Mouse (Mus musculus): ENCODE results near the gene Pxt1. TPM values are rescaled to one million over a fixed set of nuclear protein-coding genes. Genes with fewer than 3 reads are reported as not detected.

Pxt1 gene
- polyA plus RNA-seq, 1 experiment from 2014 or later: 0.29 TPM

GRCm38 (mm10) chr17:28913940-28914339 is 29.7 kb downstream of the Pxt1 start:
- Histone ChIP-seq H3K4me2 (ENCODE audit: low read depth, low read length) (no peak overlapping the region), H3K9me3 (ENCODE audit: low read length) (no peaks in the 10 kb centered on the region), H3K4me3 (ENCODE audit: low read depth, low read length) (no peak overlapping the region), H3K9ac (replicated peaks) (no peak overlapping the region), H3K27ac (ENCODE audit: low read depth) (peak overlapping the region; percentile 46), H3K4me1 (ENCODE audit: insufficient read depth) (peaks cover 9% of the 10 kb centered on the region), H3K27me3 (ENCODE audit: insufficient read depth, low read length) (no peaks in the 10 kb centered on the region), H3K36me3 (replicated peaks; ENCODE audit: insufficient read depth, low read length) (no peaks in the 10 kb centered on the region)
- ATAC-seq (peak; percentile 58), DNase-seq (peak; percentile 24)
- 64% methylated on average over 6 of the region's 6 CpGs for WGBS (ENCODE audit: insufficient replicate concordance)
- no peak for TF ChIP-seq EP300 (IDR thresholded peaks at IDR 0.05; ENCODE audit: low read depth)
- TF ChIP-seq CTCF (IDR thresholded peaks at IDR 0.05; ENCODE audit: low read depth): no peak

- Histone ChIP-seq H3K27me3 (ENCODE audit: insufficient read depth, low read length) (no peaks in the 10 kb centered on the region), H3K9me3 (ENCODE audit: low read length) (no peaks in the 10 kb centered on the region), H3K27ac (ENCODE audit: low read depth) (no peak overlapping the region), H3K4me2 (ENCODE audit: low read depth, low read length) (no peak overlapping the region), H3K36me3 (replicated peaks; ENCODE audit: insufficient read depth, low read length) (no peaks in the 10 kb centered on the region), H3K4me3 (ENCODE audit: low read depth, low read length) (no peak overlapping the region), H3K9ac (replicated peaks) (no peak overlapping the region), H3K4me1 (ENCODE audit: insufficient read depth) (peaks cover 9% of the 10 kb centered on the region)
- TF ChIP-seq EP300 (IDR thresholded peaks at IDR 0.05; ENCODE audit: low read depth) (peak; percentile 73), CTCF (IDR thresholded peaks at IDR 0.05; ENCODE audit: low read depth) (no peak)
- DNase-seq: peak; percentile 71
- peak; percentile 82 for ATAC-seq
- 55% methylated on average over 5 of the region's 5 CpGs for WGBS (ENCODE audit: insufficient replicate concordance)
These were observed 30.4 kb downstream of the Pxt1 start for GRCm38 (mm10) chr17:28913200-28913599.

GRCm38 (mm10) chr17:28910139-28910538 is 33.5 kb downstream of the Pxt1 start:
- no peaks in the 10 kb centered on the region for H3K9me3 ChIP-seq (ENCODE audit: low read length)
- H3K4me1 ChIP-seq (ENCODE audit: insufficient read depth): peaks cover 9% of the 10 kb centered on the region
- no peak overlapping the region for H3K4me3 ChIP-seq (ENCODE audit: low read depth, low read length)
- no peaks in the 10 kb centered on the region for H3K36me3 ChIP-seq (replicated peaks; ENCODE audit: insufficient read depth, low read length)
- WGBS (ENCODE audit: insufficient replicate concordance): 48% methylated on average over 7 of the region's 7 CpGs
- H3K4me2 ChIP-seq (ENCODE audit: low read depth, low read length): peak overlapping the region; percentile 72
- TF ChIP-seq EP300 (IDR thresholded peaks at IDR 0.05; ENCODE audit: low read depth) (no peak), CTCF (IDR thresholded peaks at IDR 0.05; ENCODE audit: low read depth) (peak; percentile 49)
- H3K9ac ChIP-seq (replicated peaks): 0 out of 2 replicates have a peak overlapping the region, but pooled peaks have one; percentile 16
- H3K27me3 ChIP-seq (ENCODE audit: insufficient read depth, low read length): no peaks in the 10 kb centered on the region
- ATAC-seq (peak; percentile 57), DNase-seq (no peak)
- peak overlapping the region; percentile 12; the same call in 1 of the 2 replicates for H3K27ac ChIP-seq (ENCODE audit: low read depth)

- Histone ChIP-seq H3K9ac (replicated peaks) (peak overlapping the region; percentile 55; the same call in 1 of the 2 replicates), H3K27ac (ENCODE audit: low read depth) (peak overlapping the region; percentile 12), H3K36me3 (replicated peaks; ENCODE audit: insufficient read depth, low read length) (no peaks in the 10 kb centered on the region), H3K4me2 (ENCODE audit: low read depth, low read length) (peak overlapping the region; percentile 72), H3K9me3 (ENCODE audit: low read length) (no peaks in the 10 kb centered on the region), H3K4me3 (ENCODE audit: low read depth, low read length) (peak overlapping the region; percentile 31), H3K4me1 (ENCODE audit: insufficient read depth) (peaks cover 9% of the 10 kb centered on the region), H3K27me3 (ENCODE audit: insufficient read depth, low read length) (no peaks in the 10 kb centered on the region)
- ATAC-seq (peak; percentile 35; the same call in 1 of the 2 replicates), DNase-seq (peak; percentile 82)
- WGBS (ENCODE audit: insufficient replicate concordance): 4% methylated on average over 29 of the region's 29 CpGs
- TF ChIP-seq CTCF (IDR thresholded peaks at IDR 0.05; ENCODE audit: low read depth) (peak; percentile 76), EP300 (IDR thresholded peaks at IDR 0.05; ENCODE audit: low read depth) (no peak)
These were observed 34.2 kb downstream of the Pxt1 start for GRCm38 (mm10) chr17:28909252-28909941.

GRCm38 (mm10) chr17:28907959-28908358 is 35.7 kb downstream of the Pxt1 start:
- WGBS (ENCODE audit: insufficient replicate concordance): 77% methylated on average over 7 of the region's 7 CpGs
- TF ChIP-seq EP300 (IDR thresholded peaks at IDR 0.05; ENCODE audit: low read depth) (no peak), CTCF (IDR thresholded peaks at IDR 0.05; ENCODE audit: low read depth) (no peak)
- H3K36me3 ChIP-seq (replicated peaks; ENCODE audit: insufficient read depth, low read length): no peaks in the 10 kb centered on the region
- no peaks in the 10 kb centered on the region for H3K9me3 ChIP-seq (ENCODE audit: low read length)
- ATAC-seq (no peak), DNase-seq (no peak)
- no peaks in the 10 kb centered on the region for H3K27me3 ChIP-seq (ENCODE audit: insufficient read depth, low read length)
- H3K4me1 ChIP-seq (ENCODE audit: insufficient read depth): peaks cover 9% of the 10 kb centered on the region
- no peak overlapping the region for H3K4me3 ChIP-seq (ENCODE audit: low read depth, low read length)
- H3K27ac ChIP-seq (ENCODE audit: low read depth): no peak overlapping the region
- no peak overlapping the region for H3K9ac ChIP-seq (replicated peaks)
- no peak overlapping the region for H3K4me2 ChIP-seq (ENCODE audit: low read depth, low read length)

- DNase-seq (no peak), ATAC-seq (no peak)
- H3K9me3 ChIP-seq (ENCODE audit: low read length): no peaks in the 10 kb centered on the region
- H3K9ac ChIP-seq (replicated peaks): no peak overlapping the region
- TF ChIP-seq EP300 (IDR thresholded peaks at IDR 0.05; ENCODE audit: low read depth) (no peak), CTCF (IDR thresholded peaks at IDR 0.05; ENCODE audit: low read depth) (no peak)
- H3K36me3 ChIP-seq (replicated peaks; ENCODE audit: insufficient read depth, low read length): no peaks in the 10 kb centered on the region
- H3K4me1 ChIP-seq (ENCODE audit: insufficient read depth): peaks cover 9% of the 10 kb centered on the region
- 78% methylated on average over 12 of the region's 13 CpGs for whole genome bisulfite sequencing (ENCODE audit: insufficient replicate concordance)
- H3K27me3 ChIP-seq (ENCODE audit: insufficient read depth, low read length): no peaks in the 10 kb centered on the region
- H3K4me2 ChIP-seq (ENCODE audit: low read depth, low read length): no peak overlapping the region
- no peak overlapping the region for H3K27ac ChIP-seq (ENCODE audit: low read depth)
- no peak overlapping the region for H3K4me3 ChIP-seq (ENCODE audit: low read depth, low read length)
These were observed 38.2 kb downstream of the Pxt1 start for GRCm38 (mm10) chr17:28905377-28905916.

All from liver, postnatal 0 days (tissue).